Mouse (Mus musculus): Measurements from ENCODE around the gene Smco4.

The Smco4 gene

DNA sequence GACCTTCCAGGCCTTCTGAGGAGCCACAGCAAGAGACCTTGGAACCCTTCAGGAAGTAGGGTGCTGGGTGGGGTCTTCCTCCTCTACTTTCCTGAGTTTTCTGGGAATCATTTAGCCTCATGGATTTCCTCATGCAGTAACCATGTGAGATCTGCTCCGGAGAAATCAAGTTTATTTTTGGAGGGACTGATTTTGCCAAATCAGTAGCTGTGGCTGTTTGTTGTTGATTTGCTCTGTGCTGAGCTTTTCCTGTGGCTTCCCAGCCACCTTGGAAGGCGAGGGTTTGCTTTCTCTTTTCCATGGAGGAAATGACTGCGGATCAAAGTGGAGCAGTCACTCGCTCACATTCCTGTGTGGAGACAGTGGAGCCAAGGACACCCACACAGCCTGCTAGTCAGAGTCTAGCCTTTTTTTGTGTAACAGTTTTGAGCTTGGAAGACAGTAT lies 14.2 kb downstream of the Smco4 start:
- peak; percentile 40 to 44 for DNase-seq

- no peak for DNase-seq
Measured at GRCm38 (mm10) chr9:15509363-15509762, 16.1 kb downstream of the Smco4 start.

GRCm38 (mm10) chr9:15510557-15511310 lies 17.5 kb downstream of the Smco4 start:
- no peak for DNase-seq

DNA sequence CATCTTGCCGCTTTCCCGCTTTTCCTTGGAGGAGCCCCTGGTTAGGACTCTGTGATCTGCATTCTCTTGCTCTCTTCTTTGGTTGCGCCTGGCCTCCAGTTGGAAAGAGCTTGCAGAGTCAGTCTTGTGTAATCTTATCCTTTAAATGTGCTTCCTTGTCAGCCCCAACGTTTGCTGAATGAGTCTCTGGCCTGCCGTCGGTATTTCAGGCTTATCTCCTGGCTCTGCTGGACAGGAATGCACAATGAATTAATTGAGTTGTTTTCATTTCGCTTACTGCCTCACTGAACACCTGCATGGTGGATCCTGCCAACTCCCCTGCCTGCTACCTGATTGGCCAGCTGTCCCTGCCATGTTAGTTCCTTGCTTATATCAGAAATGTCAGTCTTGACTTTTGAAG lies 19.7 kb downstream of the Smco4 start:
- DNase-seq: no peak

- no peak for DNase-seq
Measured at GRCm38 (mm10) chr9:15516007-15516406, 22.8 kb downstream of the Smco4 start.

DNA sequence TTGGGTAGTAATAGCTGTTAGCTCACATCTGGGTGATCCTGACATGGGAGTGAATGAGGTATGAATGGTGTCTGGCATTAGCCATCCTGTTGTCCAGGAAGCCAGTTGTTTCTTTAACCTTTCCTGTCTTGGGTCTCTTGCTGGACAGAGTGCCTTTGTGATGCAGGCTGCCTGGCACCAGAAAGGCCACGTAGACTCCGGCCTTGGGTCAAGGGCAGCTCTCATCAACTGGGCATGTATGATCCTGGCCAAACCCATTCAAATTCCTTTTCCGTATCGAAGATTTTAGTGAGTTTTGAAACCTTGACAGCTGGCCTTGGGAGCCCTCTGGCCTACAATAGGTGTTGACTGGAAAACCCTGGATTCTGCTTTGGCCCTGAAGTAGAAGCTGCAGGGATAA lies 24.7 kb downstream of the Smco4 start:
- DNase-seq: peak in 1 of 2 experiments; percentile 52

- DNase-seq: no peak
Measured at GRCm38 (mm10) chr9:15522348-15522747, 29.1 kb downstream of the Smco4 start.

DNA sequence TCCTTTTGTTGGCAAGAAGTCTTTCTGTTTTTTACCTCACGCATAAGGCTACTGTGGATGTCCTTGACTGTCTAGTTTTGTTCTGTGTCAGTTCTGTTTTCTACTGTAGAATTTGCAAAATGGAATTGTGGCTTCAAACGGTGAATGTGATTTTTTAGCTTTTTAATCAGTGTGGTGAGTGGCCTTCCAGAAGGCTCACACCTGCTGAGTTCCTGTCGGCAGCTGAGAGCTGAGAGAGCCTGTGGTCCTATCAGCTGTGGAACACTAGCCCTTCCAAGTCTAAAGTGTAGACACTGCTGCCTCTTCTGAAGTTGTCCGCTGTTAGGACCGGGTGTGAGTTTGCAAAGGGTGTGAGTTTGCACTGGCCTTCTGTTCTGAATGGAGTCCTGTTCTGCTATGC lies 29.7 kb downstream of the Smco4 start:
- DNase-seq: no peak

- DNase-seq: no peak
Measured at GRCm38 (mm10) chr9:15523646-15524045, 30.4 kb downstream of the Smco4 start.

DNA sequence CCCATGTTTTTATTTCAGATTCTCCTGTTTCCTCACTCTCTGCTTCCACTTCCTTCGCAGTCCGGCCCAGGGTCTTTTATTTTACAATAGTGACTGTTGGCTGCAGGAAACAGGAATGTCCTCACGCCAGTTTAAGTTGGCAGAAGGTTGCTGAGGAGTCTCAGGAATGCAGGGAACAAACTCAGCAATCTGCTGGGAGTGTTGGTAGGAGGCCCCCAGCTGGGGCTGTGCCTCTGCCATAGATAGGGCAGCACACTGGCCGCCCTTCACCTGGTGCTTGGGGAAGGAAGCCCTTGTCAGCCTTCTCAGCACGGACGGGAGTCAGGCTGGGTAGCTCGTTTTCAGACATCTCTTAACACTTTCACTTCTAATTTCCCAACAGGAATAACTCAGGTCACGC lies 32.0 kb downstream of the Smco4 start:
- peak; percentile 57 to 82 for DNase-seq

DNA sequence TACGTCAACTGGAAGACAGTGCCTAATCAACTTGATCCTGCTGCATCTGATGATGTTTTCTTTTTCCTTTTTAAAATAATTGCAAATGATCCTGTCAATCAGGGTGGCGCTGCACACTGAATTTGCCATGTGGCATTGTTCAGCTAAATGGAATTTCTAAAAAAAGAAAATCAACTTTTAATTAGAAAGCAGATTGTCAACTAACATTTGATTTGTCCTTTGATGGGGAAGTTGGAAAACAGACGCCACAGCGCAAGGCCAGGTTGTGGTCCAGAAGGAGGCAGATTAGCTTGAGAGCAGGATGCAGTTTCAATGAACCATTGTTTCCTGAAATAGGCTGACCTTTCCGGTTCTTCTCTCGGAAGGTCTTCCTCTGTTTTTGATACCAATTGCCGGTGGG lies 33.3 kb downstream of the Smco4 start:
- DNase-seq: no peak

DNA sequence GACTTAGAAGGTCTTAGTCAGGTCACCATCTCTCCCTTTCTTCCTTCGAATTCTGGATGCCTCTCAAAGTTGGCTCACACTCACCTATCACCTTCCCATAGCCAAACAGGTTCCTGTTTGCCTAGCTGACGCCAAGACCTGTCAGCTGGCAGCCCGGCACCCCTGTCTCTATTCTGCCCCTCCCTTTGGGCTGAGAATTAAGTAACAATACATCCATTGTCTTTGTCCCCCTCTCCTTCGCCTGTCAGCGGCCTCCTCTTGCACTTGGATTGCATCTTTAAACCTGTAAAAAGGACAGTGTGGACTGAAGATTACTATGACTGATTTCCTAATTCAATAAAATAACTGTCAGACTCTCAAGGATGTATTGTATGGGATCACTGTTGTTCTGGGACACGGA lies 34.6 kb downstream of the Smco4 start:
- no peak for DNase-seq

GRCm38 (mm10) chr9:15528368-15528767 lies 35.1 kb downstream of the Smco4 start:
- DNase-seq: no peak

DNA sequence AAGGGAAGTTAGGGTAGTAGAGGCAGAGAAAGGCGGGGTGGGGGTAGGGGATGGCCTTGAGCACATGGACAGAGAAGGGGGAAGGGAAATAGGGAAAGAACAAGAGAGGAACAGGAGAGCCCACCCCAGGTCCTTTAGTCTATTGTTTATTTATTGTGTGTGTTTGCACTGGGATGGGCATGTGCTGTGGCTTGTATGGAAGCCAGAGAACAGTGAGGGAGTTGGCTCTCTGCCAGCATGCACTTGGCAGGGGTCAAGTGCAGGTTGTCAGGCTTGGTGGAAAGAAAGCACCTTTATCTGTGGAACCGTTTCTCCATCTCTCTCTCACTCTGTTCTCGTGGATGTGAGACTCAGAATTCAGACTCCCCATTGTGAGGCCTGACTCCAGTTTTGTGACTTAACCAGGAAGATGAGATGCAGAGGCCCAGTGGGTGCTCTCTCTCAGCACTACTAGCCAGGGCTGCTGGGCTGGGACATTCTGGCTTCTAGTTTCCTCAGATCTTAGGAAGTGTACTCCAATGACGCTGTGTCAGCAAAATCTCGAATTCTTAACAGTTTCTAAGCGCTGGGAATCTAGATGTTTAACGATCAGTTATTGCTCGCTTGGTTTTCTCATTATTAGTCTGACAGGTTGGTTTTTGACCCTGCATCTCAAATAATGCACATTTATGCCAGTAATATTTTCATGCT lies 36.2 kb downstream of the Smco4 start:
- DNase-seq: peak; percentile 65 to 75

- no peak for DNase-seq
Measured at GRCm38 (mm10) chr9:15529965-15530320, 36.7 kb downstream of the Smco4 start.

DNA sequence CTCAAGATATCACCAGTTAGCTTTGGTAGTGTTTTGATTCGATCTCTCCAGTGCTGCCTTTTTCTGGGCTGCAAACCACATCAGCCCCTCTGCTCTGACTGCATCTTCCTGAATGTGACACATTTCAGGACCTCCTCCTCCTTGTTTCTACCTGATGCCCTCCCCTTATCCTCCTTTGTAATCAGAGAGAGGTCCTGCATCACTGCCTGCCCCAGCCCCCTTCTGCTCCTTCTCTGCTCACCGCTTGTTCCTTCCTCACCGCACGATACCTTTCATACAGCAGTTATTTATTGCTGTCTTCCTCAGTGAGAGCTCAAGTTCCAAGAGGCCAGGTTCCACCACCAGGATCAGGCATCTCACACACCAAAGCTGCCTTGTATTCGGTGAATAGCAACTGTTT lies 38.0 kb downstream of the Smco4 start:
- no peak for DNase-seq

DNA sequence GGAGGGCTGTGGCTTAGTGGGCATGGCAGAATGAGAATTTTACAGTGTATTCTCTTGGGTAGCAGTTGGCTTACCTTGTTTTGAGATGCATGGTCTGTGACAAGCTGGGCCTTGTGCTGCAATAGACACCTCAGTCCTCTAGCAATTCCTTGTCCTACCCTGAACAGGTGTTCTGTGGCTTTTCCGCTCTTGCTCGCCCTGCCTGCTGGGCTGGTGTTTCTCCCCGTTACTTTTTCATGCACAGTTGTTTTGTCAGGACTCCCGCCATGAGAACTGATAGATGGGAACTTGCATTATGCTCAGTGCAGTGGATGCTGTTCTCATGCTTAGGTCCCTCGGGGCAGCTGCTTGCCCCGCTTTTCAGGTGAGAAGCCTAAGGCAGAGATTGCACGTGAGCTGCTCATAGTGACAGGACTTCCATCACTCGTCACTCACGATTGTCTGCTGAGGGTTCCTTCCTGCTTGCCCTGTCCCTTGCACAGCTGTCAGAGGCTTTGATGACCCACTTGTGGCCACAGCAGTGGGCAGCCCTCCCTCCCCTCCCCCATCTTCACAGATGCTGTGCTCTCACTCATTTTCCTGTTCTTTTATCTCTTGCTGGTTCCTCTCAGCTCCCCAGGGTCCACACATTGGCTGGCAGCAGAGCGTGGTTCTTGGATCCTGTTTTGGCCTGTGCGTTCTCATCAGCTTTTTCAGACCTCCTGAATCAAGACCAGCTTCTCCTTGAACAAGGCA lies 40.3 kb downstream of the Smco4 start:
- no peak for DNase-seq

GRCm38 (mm10) chr9:15534110-15534509 lies 40.9 kb downstream of the Smco4 start:
- no peak for DNase-seq

DNA sequence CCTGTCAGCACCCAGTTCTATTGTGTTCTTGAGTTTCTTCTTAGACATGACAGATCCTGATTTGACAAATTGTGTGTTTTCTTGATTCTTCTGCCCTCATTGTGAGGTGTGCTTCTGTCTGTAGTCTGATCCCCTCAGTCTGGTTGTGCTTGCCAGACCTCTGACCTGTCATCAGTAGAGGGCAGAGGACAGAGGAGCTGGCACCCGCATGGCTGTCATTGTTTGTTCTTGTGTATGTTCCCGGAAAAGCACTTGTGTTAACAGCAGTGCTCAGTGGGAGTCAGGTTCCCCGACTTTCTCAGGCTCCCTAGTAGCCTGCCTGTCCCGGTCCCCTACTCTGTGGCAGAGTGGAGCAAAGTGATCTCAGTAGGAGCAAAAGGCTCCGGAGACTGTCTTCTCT lies 42.2 kb downstream of the Smco4 start:
- DNase-seq: peak; percentile 23 to 54

DNA sequence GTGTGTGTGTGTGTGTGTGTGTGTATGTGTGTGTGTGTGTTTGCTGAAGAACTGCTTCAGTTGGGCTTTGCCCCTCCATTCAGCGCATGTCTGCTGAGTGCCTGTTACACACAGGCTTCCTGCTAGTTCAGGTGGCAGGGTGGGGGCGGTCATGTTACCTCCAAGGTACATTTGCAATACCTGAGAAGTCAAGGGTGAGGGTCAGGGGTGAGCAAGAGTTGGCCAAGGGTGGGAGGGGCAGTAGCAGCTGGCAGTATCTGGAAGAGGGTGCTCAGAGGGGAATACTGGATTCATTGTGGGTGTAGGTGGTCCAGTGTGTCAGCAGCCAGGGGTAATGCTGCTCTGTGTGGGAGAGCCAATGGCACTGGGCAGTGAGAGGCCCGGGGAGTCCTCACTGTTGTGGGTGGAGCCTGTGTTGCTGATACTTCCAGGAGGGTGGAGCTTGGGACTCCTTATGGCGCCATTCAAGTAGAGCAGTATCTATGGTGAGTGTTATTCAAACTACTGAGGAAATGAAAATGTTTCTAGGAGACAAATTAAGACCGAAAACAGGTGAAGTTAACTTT lies 43.7 kb downstream of the Smco4 start:
- DNase-seq: no peak

- DNase-seq: no peak
Measured at GRCm38 (mm10) chr9:15537455-15538048, 44.3 kb downstream of the Smco4 start.

DNA sequence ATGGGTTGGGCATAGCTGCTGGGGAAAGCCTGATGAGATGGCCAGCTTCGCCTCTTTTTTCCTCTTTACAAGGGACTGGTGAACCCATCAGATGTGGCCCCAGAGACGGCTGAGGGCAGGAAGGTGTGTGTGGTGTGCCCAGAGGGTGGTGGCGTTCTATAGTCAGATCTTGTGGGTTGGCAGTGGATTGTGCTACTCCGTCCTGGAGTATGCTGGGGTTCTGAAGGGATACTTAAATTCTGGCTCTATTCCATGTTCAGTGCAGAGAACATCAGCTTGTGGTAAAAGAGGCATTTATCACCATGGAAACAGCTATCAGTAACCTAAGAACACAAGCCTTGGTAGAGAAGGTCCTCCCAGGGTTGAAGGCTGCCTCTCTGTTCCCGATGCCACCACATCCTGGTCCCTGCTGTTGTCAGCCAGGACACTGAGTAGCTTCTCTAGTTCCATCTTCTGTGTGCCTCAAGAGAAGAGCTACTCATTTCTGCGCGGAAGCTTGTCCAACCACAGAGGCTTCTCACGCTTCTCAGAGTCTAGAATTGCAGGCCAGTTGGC lies 45.8 kb downstream of the Smco4 start:
- DNase-seq: no peak

All from lung, postnatal 4 days (tissue).